16 mouse cellular contexts compared by ENCODE assay signal in genomic region chr13:98275646-98276045, GRCm38 (mm10). TPM values are rescaled to one million over a fixed set of nuclear protein-coding genes. Genes with fewer than 3 reads are reported as not detected.
DNase-seq lines count a peak whose midpoint lies in the region; ATAC-seq lines count a peak whose summit lies in the region.
"Had no signal": no experiment of that assay in that cellular context is flagged by ENCODE, and none has a peak within 500 bp of the region (broad histone marks: within the 10 kb centered on the region; RNA-seq: fewer than 3 reads in every experiment).

No protein-coding gene starts in this region.

- no peak overlapping the region for H3K27ac ChIP-seq in heart, embryonic 11.5 days (ENCODE audit: low read depth, low read length)
- peak overlapping the region; percentile 51 for H3K27ac ChIP-seq in heart, embryonic 16.5 days (ENCODE audit: low read length)
- no peak overlapping the region for H3K27ac ChIP-seq in neural tube, embryonic 15.5 days (replicated peaks)
- H3K27ac ChIP-seq: hindbrain, embryonic 15.5 days had no signal

- peaks cover 8% of the 10 kb centered on the region for H3K36me3 ChIP-seq in heart, embryonic 11.5 days (ENCODE audit: control insufficient read depth, insufficient read depth, low read length)
- H3K36me3 ChIP-seq in heart, embryonic 16.5 days (ENCODE audit: control insufficient read depth, insufficient read depth) = peaks cover 25% of the 10 kb centered on the region
- H3K36me3 ChIP-seq in neural tube, embryonic 15.5 days = peaks cover 43% of the 10 kb centered on the region

- no peak overlapping the region for H3K9ac ChIP-seq in heart, embryonic 11.5 days (ENCODE audit: low read depth, low read length)
- no peak overlapping the region for H3K9ac ChIP-seq in heart, embryonic 16.5 days (ENCODE audit: low read length)
- no peak overlapping the region for H3K9ac ChIP-seq in neural tube, embryonic 15.5 days (replicated peaks)
- H3K9ac ChIP-seq: hindbrain, embryonic 15.5 days had no signal

- H3K4me2 ChIP-seq in heart, embryonic 11.5 days = no peak overlapping the region
- H3K4me2 ChIP-seq in heart, embryonic 16.5 days (ENCODE audit: low read depth, low read length) = no peak overlapping the region
- H3K4me2 ChIP-seq in neural tube, embryonic 15.5 days = no peak overlapping the region
- H3K4me2 ChIP-seq: hindbrain, embryonic 15.5 days had no signal

- no peaks in the 10 kb centered on the region for H3K4me1 ChIP-seq in heart, embryonic 11.5 days (ENCODE audit: control insufficient read depth, insufficient read depth, low read length)
- peaks cover 3% of the 10 kb centered on the region for H3K4me1 ChIP-seq in heart, embryonic 16.5 days (ENCODE audit: control insufficient read depth, insufficient read depth, low read length)
- no peaks in the 10 kb centered on the region for H3K4me1 ChIP-seq in neural tube, embryonic 15.5 days
- H3K4me1 ChIP-seq: hindbrain, embryonic 15.5 days had no signal

- no peak for ATAC-seq in heart, embryonic 11.5 days (replicated peaks; ENCODE audit: insufficient number of reproducible peaks, low FRiP score, low TSS enrichment)
- peak; percentile 83 for ATAC-seq in heart, embryonic 16.5 days (replicated peaks; ENCODE audit: extremely low read depth, insufficient read depth, low FRiP score)
- peak; percentile 96 for ATAC-seq in megakaryocyte progenitor cell, adult 5-6 weeks (replicated peaks; ENCODE audit: poor library complexity)
- no peak for ATAC-seq in neural tube, embryonic 15.5 days (ENCODE audit: low FRiP score)

- no peak overlapping the region for H3K4me3 ChIP-seq in heart, embryonic 11.5 days (ENCODE audit: low read depth, low read length)
- H3K4me3 ChIP-seq in heart, embryonic 16.5 days (ENCODE audit: low read length) = no peak overlapping the region
- H3K4me3 ChIP-seq in neural tube, embryonic 15.5 days (replicated peaks) = no peak overlapping the region
- H3K4me3 ChIP-seq: hindbrain, embryonic 15.5 days had no signal

- DNase-seq in heart, adult 18-20 months = peak; percentile 35 to 77
- peak; percentile 60 for DNase-seq in adrenal gland, postnatal 10 days
- no peak for DNase-seq in right cerebral cortex, adult 2 months (ENCODE audit: low spot score in 2 of 2)
- no peak for DNase-seq in thymus, postnatal 25 days
- DNase-seq: B cell, adult 2 months; kidney, adult 9 months; right cerebral cortex, adult 18-20 months had no signal

- 53% methylated on average over 4 of the region's 4 CpGs for WGBS in heart, embryonic 11.5 days (ENCODE audit: insufficient replicate concordance)
- 19% methylated on average over 4 of the region's 4 CpGs for WGBS in heart, embryonic 16.5 days
- 81% methylated on average over 4 of the region's 4 CpGs for WGBS in neural tube, embryonic 15.5 days

- no peaks in the 10 kb centered on the region for H3K27me3 ChIP-seq in heart, embryonic 11.5 days (ENCODE audit: control insufficient read depth, insufficient read depth, low read length)
- no peaks in the 10 kb centered on the region for H3K27me3 ChIP-seq in heart, embryonic 16.5 days (ENCODE audit: control insufficient read depth, insufficient read depth, low read length)
- H3K27me3 ChIP-seq in neural tube, embryonic 15.5 days (replicated peaks) = no peaks in the 10 kb centered on the region
- H3K27me3 ChIP-seq: hindbrain, embryonic 15.5 days had no signal

- H3K9me3 ChIP-seq in heart, embryonic 11.5 days (replicated peaks; ENCODE audit: control insufficient read depth, low read length) = no peaks in the 10 kb centered on the region
- H3K9me3 ChIP-seq in heart, embryonic 16.5 days (replicated peaks; ENCODE audit: control insufficient read depth, low read length) = no peaks in the 10 kb centered on the region
- no peaks in the 10 kb centered on the region for H3K9me3 ChIP-seq in neural tube, embryonic 15.5 days (replicated peaks)
- H3K9me3 ChIP-seq: hindbrain, embryonic 15.5 days had no signal

RNA-seq across cellular contexts. Expression of gene Gm21976, which starts 4.0 kb away (rescaled TPM):
- not detected for total RNA-seq in heart, adult 18-20 months (2021)
- polyA plus RNA-seq in heart, embryonic 11.5 days (2014; fragmentation: Nextera tagmentation; extraction: Ambion mirVana) = not detected in 2 replicates
- not detected for total RNA-seq in adrenal gland, postnatal 10 days (2021)
- not detected in 2 replicates for polyA plus RNA-seq in heart, embryonic 16.5 days (2015; fragmentation: Nextera tagmentation; extraction: Ambion mirVana)
- total RNA-seq in megakaryocyte progenitor cell, adult 5-6 weeks (2015) = not detected in 2 replicates
- not detected in 2 replicates for total RNA-seq in megakaryocyte progenitor cell, adult 5-6 weeks (2017)
- polyA plus RNA-seq in neural tube, embryonic 15.5 days (2015; fragmentation: Nextera tagmentation; extraction: Ambion mirVana) = not detected in 2 replicates
- total RNA-seq: gastrocnemius, adult 18-20 months; layer of hippocampus, postnatal 14 days; liver, adult 2 months had no signal
- polyA plus RNA-seq: hindbrain, embryonic 15.5 days; liver, adult 2 months; stomach, embryonic 14.5 days had no signal

RNA-seq across cellular contexts. Expression of gene Ankra2, which starts 12.8 kb away (rescaled TPM):
- total RNA-seq in heart, adult 18-20 months (2021) = 10 to 100 TPM; 39.7 to 43.5 TPM
- 18.0 and 21.0 TPM in 2 replicates for polyA plus RNA-seq in heart, embryonic 11.5 days (2014; fragmentation: Nextera tagmentation; extraction: Ambion mirVana)
- total RNA-seq in adrenal gland, postnatal 10 days (2021) = 10 to 100 TPM; 22.7 to 26.9 TPM
- 15.0 and 16.1 TPM in 2 replicates for polyA plus RNA-seq in heart, embryonic 16.5 days (2015; fragmentation: Nextera tagmentation; extraction: Ambion mirVana)
- total RNA-seq in megakaryocyte progenitor cell, adult 5-6 weeks (2015) = 14.8 and 19.9 TPM in 2 replicates
- 14.2 and 20.9 TPM in 2 replicates for total RNA-seq in megakaryocyte progenitor cell, adult 5-6 weeks (2017)
- polyA plus RNA-seq in neural tube, embryonic 15.5 days (2015; fragmentation: Nextera tagmentation; extraction: Ambion mirVana) = 55.7 and 71.9 TPM in 2 replicates

RNA-seq across cellular contexts. Expression of gene Utp15, which starts 12.8 kb away (rescaled TPM):
- total RNA-seq in heart, adult 18-20 months (2021) = 1 to 10 TPM; 5.4 to 7.5 TPM
- 19.9 and 22.3 TPM in 2 replicates for polyA plus RNA-seq in heart, embryonic 11.5 days (2014; fragmentation: Nextera tagmentation; extraction: Ambion mirVana)
- total RNA-seq in adrenal gland, postnatal 10 days (2021) = 10 to 100 TPM; 16.4 TPM
- 15.7 and 17.2 TPM in 2 replicates for polyA plus RNA-seq in heart, embryonic 16.5 days (2015; fragmentation: Nextera tagmentation; extraction: Ambion mirVana)
- 27.2 and 33.8 TPM in 2 replicates for total RNA-seq in megakaryocyte progenitor cell, adult 5-6 weeks (2015)
- total RNA-seq in megakaryocyte progenitor cell, adult 5-6 weeks (2017) = 39.9 and 48.0 TPM in 2 replicates
- 26.7 and 27.9 TPM in 2 replicates for polyA plus RNA-seq in neural tube, embryonic 15.5 days (2015; fragmentation: Nextera tagmentation; extraction: Ambion mirVana)

RNA-seq across cellular contexts. Expression of gene Btf3, which starts 41.2 kb away (rescaled TPM):
- total RNA-seq in heart, adult 18-20 months (2021) = 100 to 1,000 TPM; 195 to 218 TPM
- 523 and 573 TPM in 2 replicates for polyA plus RNA-seq in heart, embryonic 11.5 days (2014; fragmentation: Nextera tagmentation; extraction: Ambion mirVana)
- 100 to 1,000 TPM; 361 to 381 TPM for total RNA-seq in adrenal gland, postnatal 10 days (2021)
- 361 and 369 TPM in 2 replicates for polyA plus RNA-seq in heart, embryonic 16.5 days (2015; fragmentation: Nextera tagmentation; extraction: Ambion mirVana)
- 1,345 and 1,405 TPM in 2 replicates for total RNA-seq in megakaryocyte progenitor cell, adult 5-6 weeks (2015)
- 2,105 and 2,157 TPM in 2 replicates for total RNA-seq in megakaryocyte progenitor cell, adult 5-6 weeks (2017)
- 481 and 531 TPM in 2 replicates for polyA plus RNA-seq in neural tube, embryonic 15.5 days (2015; fragmentation: Nextera tagmentation; extraction: Ambion mirVana)

Comparison
In these comparisons a context has a peak if more than half of its experiments do, and no peak if none do; other contexts are left out.
1. ATAC-seq: peak in heart, embryonic 16.5 days (single experiment) and megakaryocyte progenitor cell, adult 5-6 weeks (single experiment); none in heart, embryonic 11.5 days (single experiment) and neural tube, embryonic 15.5 days (single experiment).
2. DNase-seq: peak in heart, adult 18-20 months (2 of 2) and adrenal gland, postnatal 10 days (single experiment); none in right cerebral cortex, adult 2 months (0 of 2) and thymus, postnatal 25 days (single experiment).